Mouse (Mus musculus): ENCODE measurements at regions not wholly inside any gene's neighbourhood (a gene's known extent, or its start where the extent isn't known, plus 50 kb on each side); places are given as distances from the start of the nearest gene placed in this dataset.

DNA sequence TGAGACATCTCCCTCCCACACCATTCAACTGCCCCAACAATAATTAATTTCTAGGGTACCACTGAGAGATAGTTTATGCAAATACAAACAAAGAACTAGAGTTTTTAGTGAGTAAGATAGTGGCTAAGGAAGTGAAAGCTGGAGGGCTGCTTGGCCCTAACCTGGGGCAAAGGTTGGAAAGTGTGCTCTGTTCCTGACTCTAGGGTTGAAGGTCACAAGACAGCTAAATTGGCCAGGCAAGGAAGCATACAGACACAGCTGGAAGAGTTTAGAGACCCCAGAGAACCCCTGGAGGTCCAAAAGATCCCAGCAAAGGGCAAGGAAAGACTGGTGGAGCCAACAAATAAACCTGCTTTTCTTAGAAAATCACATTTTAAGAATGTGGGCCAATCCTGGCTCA is 50.2 kb upstream of the Ptprg start:
- H3K4me1 ChIP-seq (replicated peaks), result peaks cover 4% of the 10 kb centered on the region; the same call in 1 of the 2 replicates
- H3K9ac ChIP-seq, result no peak overlapping the region
- H3K4me2 ChIP-seq, result no peak overlapping the region
- no peak for ATAC-seq (ENCODE audit: insufficient number of reproducible peaks, low FRiP score)
- H3K9me3 ChIP-seq (replicated peaks), result 0 out of 2 replicates have a peak, but pooled peaks cover 4% of the 10 kb centered on the region
- no peak overlapping the region for H3K27ac ChIP-seq (ENCODE audit: poor library complexity, severe bottlenecking)
- no peaks in the 10 kb centered on the region for H3K27me3 ChIP-seq (replicated peaks)
- no peak overlapping the region for H3K4me3 ChIP-seq
- no peaks in the 10 kb centered on the region for H3K36me3 ChIP-seq

Measured in heart, embryonic 12.5 days (tissue).